Mouse (Mus musculus): Measurements from ENCODE around the gene Fmod. TPM values are rescaled to one million over a fixed set of nuclear protein-coding genes. Genes with fewer than 3 reads are reported as not detected.

The Fmod gene
- polyA plus RNA-seq, 1 experiment from 2014 or later = 3.3 TPM

DNA sequence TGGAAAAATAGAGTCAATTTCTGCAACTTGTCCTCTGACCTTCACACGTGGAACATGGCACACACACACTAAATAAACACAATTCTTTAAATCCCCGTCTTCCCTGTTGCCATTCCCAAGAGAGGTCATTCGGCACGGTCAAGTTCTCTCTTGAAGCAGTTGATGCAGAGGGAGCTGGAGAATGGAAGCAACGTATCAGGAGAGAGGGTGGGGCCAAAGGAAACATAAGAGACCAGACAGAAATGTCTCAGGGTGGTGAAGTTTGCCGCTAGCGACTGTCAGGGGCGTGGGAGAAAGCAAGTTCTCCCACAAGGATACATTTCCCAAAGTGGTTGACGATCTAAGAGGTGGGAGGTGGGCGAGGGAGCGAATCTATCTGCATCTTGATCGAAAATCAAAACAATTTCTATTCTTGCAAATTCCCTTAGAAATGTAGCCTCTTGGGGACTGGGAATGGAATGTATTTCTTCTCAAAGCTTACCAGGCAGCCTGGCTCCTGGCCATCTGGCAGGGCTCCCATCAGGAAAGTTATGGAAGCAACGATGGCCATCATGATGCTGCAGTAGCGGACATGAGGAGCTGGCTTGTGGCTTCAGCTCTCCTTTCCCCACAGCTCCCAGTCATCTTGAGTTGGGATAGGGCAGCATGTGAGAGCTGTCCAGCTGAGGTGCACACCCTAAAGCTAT lies 8.8 kb upstream of the Fmod start:
- no peaks in the 10 kb centered on the region for H3K27me3 ChIP-seq (replicated peaks; ENCODE audit: control insufficient read depth, insufficient read depth, low read length)
- no peaks in the 10 kb centered on the region for H3K4me1 ChIP-seq (ENCODE audit: control insufficient read depth, insufficient read depth, low read length)
- 88% methylated on average over 14 of the region's 14 CpGs for WGBS
- ATAC-seq = no peak
- H3K4me2 ChIP-seq (ENCODE audit: low read length) = no peak overlapping the region
- H3K27ac ChIP-seq (ENCODE audit: low read depth, low read length) = no peak overlapping the region
- peak; percentile 38 for DNase-seq (ENCODE audit: low spot score)
- H3K36me3 ChIP-seq (ENCODE audit: control insufficient read depth, insufficient read depth, low read length) = no peaks in the 10 kb centered on the region
- H3K9me3 ChIP-seq (replicated peaks; ENCODE audit: control insufficient read depth, low read length) = no peaks in the 10 kb centered on the region
- no peak overlapping the region for H3K4me3 ChIP-seq (ENCODE audit: low read depth, low read length)
- no peak overlapping the region for H3K9ac ChIP-seq (ENCODE audit: low read length)

DNA sequence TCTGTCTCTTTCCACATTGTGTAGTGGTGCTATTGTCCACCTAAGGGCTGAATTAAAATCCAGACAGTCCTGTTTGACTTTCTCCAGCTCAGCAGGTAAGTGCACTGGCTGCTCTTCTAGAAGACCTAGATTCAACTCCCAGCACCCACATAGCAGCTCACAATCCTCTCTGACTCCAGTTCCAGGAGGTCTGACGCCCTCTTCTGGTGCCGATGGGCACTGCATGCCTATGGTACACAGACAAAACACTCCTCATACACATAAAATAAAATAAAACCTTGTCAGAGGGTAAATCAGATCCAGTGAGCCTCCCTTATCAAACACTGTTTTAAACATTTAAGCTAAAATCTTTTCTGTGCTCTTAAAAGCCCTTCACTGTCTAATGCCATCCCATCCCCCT lies 562 bp upstream of the Fmod start:
- no peaks in the 10 kb centered on the region for H3K4me1 ChIP-seq (ENCODE audit: control insufficient read depth, insufficient read depth, low read length)
- H3K4me2 ChIP-seq (ENCODE audit: low read length) = no peak overlapping the region
- 66% methylated on average over 2 of the region's 2 CpGs for WGBS
- no peaks in the 10 kb centered on the region for H3K9me3 ChIP-seq (replicated peaks; ENCODE audit: control insufficient read depth, low read length)
- no peak for ATAC-seq
- no peak for DNase-seq (ENCODE audit: low spot score)
- no peaks in the 10 kb centered on the region for H3K36me3 ChIP-seq (ENCODE audit: control insufficient read depth, insufficient read depth, low read length)
- H3K27me3 ChIP-seq (replicated peaks; ENCODE audit: control insufficient read depth, insufficient read depth, low read length) = no peaks in the 10 kb centered on the region
- no peak overlapping the region for H3K4me3 ChIP-seq (ENCODE audit: low read depth, low read length)
- no peak overlapping the region for H3K27ac ChIP-seq (ENCODE audit: low read depth, low read length)
- no peak overlapping the region for H3K9ac ChIP-seq (ENCODE audit: low read length)

DNA sequence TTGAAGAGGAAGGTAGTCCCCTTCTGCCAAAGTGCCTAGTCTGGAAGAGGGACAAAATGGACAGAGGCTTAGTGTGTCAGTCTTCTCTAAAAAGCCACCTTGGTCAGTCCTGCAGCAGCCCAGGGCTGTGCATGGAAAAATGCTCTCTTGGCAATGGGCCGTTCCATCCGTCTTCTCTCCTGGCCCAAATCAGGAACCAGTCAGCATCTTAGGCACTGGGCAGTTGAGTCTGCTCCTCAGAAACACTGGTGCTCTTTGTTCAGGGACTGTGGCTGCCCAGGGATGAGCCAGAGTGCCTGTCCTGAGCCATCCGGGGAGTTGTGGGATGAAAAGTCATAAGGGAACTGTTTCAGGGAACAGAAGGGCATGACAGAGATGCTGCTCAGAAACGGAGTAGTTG lies 1.3 kb downstream of the Fmod start:
- H3K27ac ChIP-seq (ENCODE audit: low read depth, low read length) = no peak overlapping the region
- H3K27me3 ChIP-seq (replicated peaks; ENCODE audit: control insufficient read depth, insufficient read depth, low read length) = no peaks in the 10 kb centered on the region
- DNase-seq (ENCODE audit: low spot score) = no peak
- no peak overlapping the region for H3K4me2 ChIP-seq (ENCODE audit: low read length)
- 91% methylated on average over 4 of the region's 4 CpGs for WGBS
- H3K36me3 ChIP-seq (ENCODE audit: control insufficient read depth, insufficient read depth, low read length) = no peaks in the 10 kb centered on the region
- no peak overlapping the region for H3K4me3 ChIP-seq (ENCODE audit: low read depth, low read length)
- ATAC-seq = no peak
- H3K4me1 ChIP-seq (ENCODE audit: control insufficient read depth, insufficient read depth, low read length) = no peaks in the 10 kb centered on the region
- no peak overlapping the region for H3K9ac ChIP-seq (ENCODE audit: low read length)
- H3K9me3 ChIP-seq (replicated peaks; ENCODE audit: control insufficient read depth, low read length) = no peaks in the 10 kb centered on the region

DNA sequence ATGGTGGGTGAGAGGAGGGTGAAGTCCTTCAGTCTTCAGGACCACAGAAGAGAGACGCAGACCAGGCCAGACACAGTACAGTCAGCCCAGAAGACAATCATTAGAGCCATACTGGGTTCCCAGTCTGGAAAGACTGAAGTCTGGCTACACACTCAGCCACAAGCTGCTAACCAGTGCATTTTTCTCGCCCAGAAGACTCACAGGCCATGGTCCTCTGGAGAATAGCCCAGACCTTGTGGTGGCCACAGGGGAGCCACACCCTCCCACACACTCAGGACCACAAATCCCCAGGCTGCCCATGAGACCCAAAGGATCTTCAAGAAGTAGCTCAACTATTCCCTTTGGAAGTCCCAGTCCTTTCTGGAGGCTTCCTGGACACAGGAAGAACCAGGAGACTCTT lies 2.3 kb downstream of the Fmod start:
- no peak overlapping the region for H3K27ac ChIP-seq (ENCODE audit: low read depth, low read length)
- H3K9me3 ChIP-seq (replicated peaks; ENCODE audit: control insufficient read depth, low read length) = no peaks in the 10 kb centered on the region
- no peaks in the 10 kb centered on the region for H3K27me3 ChIP-seq (replicated peaks; ENCODE audit: control insufficient read depth, insufficient read depth, low read length)
- H3K4me1 ChIP-seq (ENCODE audit: control insufficient read depth, insufficient read depth, low read length) = no peaks in the 10 kb centered on the region
- H3K4me2 ChIP-seq (ENCODE audit: low read length) = no peak overlapping the region
- H3K36me3 ChIP-seq (ENCODE audit: control insufficient read depth, insufficient read depth, low read length) = no peaks in the 10 kb centered on the region
- no peak overlapping the region for H3K9ac ChIP-seq (ENCODE audit: low read length)
- DNase-seq (ENCODE audit: low spot score) (no peak), ATAC-seq (no peak)
- WGBS = 88% methylated on average over 2 of the region's 2 CpGs
- H3K4me3 ChIP-seq (ENCODE audit: low read depth, low read length) = no peak overlapping the region

DNA sequence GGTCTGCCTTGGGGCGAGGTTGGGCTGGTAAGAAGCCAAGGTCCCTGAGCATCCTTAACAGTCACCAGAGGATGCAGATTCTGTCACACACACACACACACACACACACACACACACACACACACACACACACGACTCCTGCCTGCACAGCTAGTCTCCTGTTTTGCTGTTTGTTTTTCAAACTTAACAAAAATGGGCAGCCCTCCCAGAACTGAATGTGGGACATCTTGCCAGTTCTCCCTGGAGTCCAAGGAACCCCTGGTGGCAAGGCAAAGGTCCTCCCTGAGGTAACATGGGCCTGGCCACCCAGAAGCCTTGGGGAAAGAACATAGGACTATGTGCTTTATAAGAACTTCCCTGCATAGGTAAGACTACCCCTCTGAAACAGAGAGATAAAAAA lies 4.8 kb downstream of the Fmod start:
- Histone ChIP-seq H3K9me3 (replicated peaks; ENCODE audit: control insufficient read depth, low read length) (no peaks in the 10 kb centered on the region), H3K36me3 (ENCODE audit: control insufficient read depth, insufficient read depth, low read length) (no peaks in the 10 kb centered on the region), H3K9ac (ENCODE audit: low read length) (no peak overlapping the region), H3K27ac (ENCODE audit: low read depth, low read length) (no peak overlapping the region), H3K4me1 (ENCODE audit: control insufficient read depth, insufficient read depth, low read length) (no peaks in the 10 kb centered on the region), H3K4me2 (ENCODE audit: low read length) (no peak overlapping the region), H3K4me3 (ENCODE audit: low read depth, low read length) (no peak overlapping the region), H3K27me3 (replicated peaks; ENCODE audit: control insufficient read depth, insufficient read depth, low read length) (no peaks in the 10 kb centered on the region)
- 70% methylated on average over 2 of the region's 2 CpGs for WGBS
- ATAC-seq (no peak), DNase-seq (ENCODE audit: low spot score) (no peak)

DNA sequence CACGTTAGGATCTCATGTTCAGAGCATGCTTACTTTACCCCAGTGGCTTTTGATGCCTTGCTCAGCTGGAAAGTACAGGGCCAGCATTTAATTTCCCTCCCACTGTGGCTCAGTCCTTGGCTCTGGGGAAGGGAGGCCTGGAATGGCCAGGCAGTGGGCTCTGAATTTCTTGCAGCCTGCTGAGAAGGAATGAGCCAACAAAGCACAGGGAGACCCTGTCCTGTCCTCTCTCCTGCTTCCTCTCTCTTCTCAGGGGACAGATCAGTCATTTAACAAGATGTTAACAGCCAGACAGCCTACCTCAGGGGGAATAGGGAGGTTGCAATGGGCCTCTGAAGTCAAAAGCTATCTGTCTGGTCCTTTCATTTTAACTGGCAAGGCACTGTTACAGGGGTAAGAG lies 5.3 kb downstream of the Fmod start:
- H3K4me2 ChIP-seq (ENCODE audit: low read length) = no peak overlapping the region
- no peaks in the 10 kb centered on the region for H3K27me3 ChIP-seq (replicated peaks; ENCODE audit: control insufficient read depth, insufficient read depth, low read length)
- DNase-seq (ENCODE audit: low spot score) (no peak), ATAC-seq (no peak)
- H3K9ac ChIP-seq (ENCODE audit: low read length) = no peak overlapping the region
- H3K36me3 ChIP-seq (ENCODE audit: control insufficient read depth, insufficient read depth, low read length) = no peaks in the 10 kb centered on the region
- no peaks in the 10 kb centered on the region for H3K9me3 ChIP-seq (replicated peaks; ENCODE audit: control insufficient read depth, low read length)
- H3K4me1 ChIP-seq (ENCODE audit: control insufficient read depth, insufficient read depth, low read length) = no peaks in the 10 kb centered on the region
- 6% methylated on average over 1 of the region's 1 CpGs for WGBS
- H3K27ac ChIP-seq (ENCODE audit: low read depth, low read length) = no peak overlapping the region
- no peak overlapping the region for H3K4me3 ChIP-seq (ENCODE audit: low read depth, low read length)

DNA sequence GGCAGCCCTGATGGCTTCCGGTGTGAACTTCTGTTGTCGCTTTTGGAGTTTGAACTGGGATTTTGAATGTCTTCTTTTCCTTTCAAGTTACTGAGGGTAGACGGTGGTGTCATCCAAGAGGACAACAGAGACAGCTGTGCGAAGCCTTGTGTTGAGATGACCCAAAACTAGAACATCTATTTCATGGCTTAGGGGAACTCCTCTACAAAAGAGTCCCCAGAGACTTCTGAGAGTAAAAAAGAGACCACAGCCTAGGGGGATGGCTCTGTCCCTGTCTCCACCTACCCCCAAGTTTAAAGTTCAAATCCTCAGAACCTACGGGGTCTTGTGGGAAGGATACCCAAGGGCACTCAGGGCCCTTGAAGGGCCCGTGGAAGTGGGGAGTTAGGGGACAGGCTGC lies 7.8 kb downstream of the Fmod start:
- Histone ChIP-seq H3K9me3 (replicated peaks; ENCODE audit: control insufficient read depth, low read length) (no peaks in the 10 kb centered on the region), H3K27me3 (replicated peaks; ENCODE audit: control insufficient read depth, insufficient read depth, low read length) (no peaks in the 10 kb centered on the region), H3K4me2 (ENCODE audit: low read length) (no peak overlapping the region), H3K4me3 (ENCODE audit: low read depth, low read length) (no peak overlapping the region), H3K36me3 (ENCODE audit: control insufficient read depth, insufficient read depth, low read length) (no peaks in the 10 kb centered on the region), H3K27ac (ENCODE audit: low read depth, low read length) (no peak overlapping the region), H3K9ac (ENCODE audit: low read length) (no peak overlapping the region), H3K4me1 (ENCODE audit: control insufficient read depth, insufficient read depth, low read length) (no peaks in the 10 kb centered on the region)
- WGBS = 93% methylated on average over 6 of the region's 6 CpGs
- ATAC-seq (no peak), DNase-seq (ENCODE audit: low spot score) (no peak)

DNA sequence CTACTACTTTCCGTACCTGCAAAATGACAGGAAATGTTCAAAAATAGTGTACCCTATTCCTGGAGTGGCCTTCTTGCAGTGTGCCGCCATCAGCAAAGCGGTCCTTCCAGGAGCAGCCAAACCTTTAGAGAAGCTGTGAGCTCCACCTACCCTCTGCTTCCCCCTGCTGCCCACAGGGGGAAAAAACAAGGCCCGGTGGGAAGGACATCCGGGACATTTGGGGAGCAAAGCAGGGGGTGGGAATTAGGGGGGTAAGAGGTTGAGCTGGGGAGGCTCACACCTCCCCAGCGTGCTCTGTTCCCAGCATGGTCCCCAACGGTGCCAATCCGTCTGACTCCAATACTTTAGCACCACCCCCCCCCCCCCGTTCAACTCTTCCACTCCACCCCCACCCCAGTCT lies 8.9 kb downstream of the Fmod start:
- peak overlapping the region; percentile 13; the same call in 1 of the 2 replicates for H3K4me3 ChIP-seq (ENCODE audit: low read depth, low read length)
- DNase-seq (ENCODE audit: low spot score) (peak; percentile 89), ATAC-seq (peak; percentile 77)
- WGBS = 5% methylated on average over 8 of the region's 9 CpGs
- no peaks in the 10 kb centered on the region for H3K9me3 ChIP-seq (replicated peaks; ENCODE audit: control insufficient read depth, low read length)
- H3K4me1 ChIP-seq (ENCODE audit: control insufficient read depth, insufficient read depth, low read length) = no peaks in the 10 kb centered on the region
- 0 out of 2 replicates have a peak overlapping the region, but pooled peaks have one; percentile 24 for H3K27ac ChIP-seq (ENCODE audit: low read depth, low read length)
- H3K36me3 ChIP-seq (ENCODE audit: control insufficient read depth, insufficient read depth, low read length) = no peaks in the 10 kb centered on the region
- H3K4me2 ChIP-seq (ENCODE audit: low read length) = peak overlapping the region; percentile 50
- H3K27me3 ChIP-seq (replicated peaks; ENCODE audit: control insufficient read depth, insufficient read depth, low read length) = no peaks in the 10 kb centered on the region
- H3K9ac ChIP-seq (ENCODE audit: low read length) = peak overlapping the region; percentile 50

DNA sequence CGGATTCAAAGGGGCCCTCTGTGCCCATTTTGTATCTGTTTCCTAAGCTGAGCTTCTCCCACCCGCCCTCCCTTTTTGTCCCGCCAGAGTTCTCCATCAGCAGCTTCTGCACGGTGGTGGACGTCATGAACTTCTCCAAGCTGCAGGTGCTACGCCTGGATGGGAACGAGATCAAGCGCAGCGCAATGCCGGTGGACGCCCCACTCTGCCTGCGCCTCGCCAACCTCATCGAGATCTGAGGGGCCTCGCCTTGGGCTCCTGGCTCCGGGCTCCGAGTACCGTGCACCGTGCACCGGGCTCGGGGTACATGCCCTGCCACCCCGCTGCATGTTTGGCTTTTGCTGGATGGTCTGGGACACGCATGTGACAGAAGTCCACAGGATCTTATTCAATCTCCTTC lies 9.3 kb downstream of the Fmod start:
- ATAC-seq (peak; percentile 49), DNase-seq (ENCODE audit: low spot score) (no peak)
- Histone ChIP-seq H3K4me2 (ENCODE audit: low read length) (peak overlapping the region; percentile 50), H3K4me1 (ENCODE audit: control insufficient read depth, insufficient read depth, low read length) (no peaks in the 10 kb centered on the region), H3K27me3 (replicated peaks; ENCODE audit: control insufficient read depth, insufficient read depth, low read length) (no peaks in the 10 kb centered on the region), H3K36me3 (ENCODE audit: control insufficient read depth, insufficient read depth, low read length) (no peaks in the 10 kb centered on the region), H3K4me3 (ENCODE audit: low read depth, low read length) (peak overlapping the region; percentile 13; the same call in 1 of the 2 replicates), H3K9me3 (replicated peaks; ENCODE audit: control insufficient read depth, low read length) (no peaks in the 10 kb centered on the region), H3K27ac (ENCODE audit: low read depth, low read length) (no peak overlapping the region), H3K9ac (ENCODE audit: low read length) (peak overlapping the region; percentile 50)
- 20% methylated on average over 23 of the region's 23 CpGs for WGBS
